Mouse (Mus musculus): Measurements from ENCODE around the gene Brf1.

GRCm38 (mm10) chr12:112943669-112944068 is 56.8 kb downstream of the Brf1 start:
- TF ChIP-seq CTCF (IDR thresholded peaks at IDR 0.05; ENCODE audit: control insufficient read depth, insufficient read depth, insufficient replicate concordance, low read depth, low read length): no peak
- TF ChIP-seq POLR2A (IDR thresholded peaks at IDR 0.05; ENCODE audit: control insufficient read depth, low read depth, low read length): no peak
